Mouse (Mus musculus) heart, postnatal 0 days (tissue): ENCODE measurements at regions not wholly inside any gene's neighbourhood (a gene's known extent, or its start where the extent isn't known, plus 50 kb on each side); places are given as distances from the start of the nearest gene placed in this dataset.

ENCODE experiments used
- ATAC-seq: fragments of 200-750 bp; cut with Nextera tagmentation; 2 replicates; pipeline ENCODE4 v1.8.0; 2017; ENCODE audit warnings: low read depth, moderate number of reproducible peaks, moderate library complexity; ENCODE audit not compliant: insufficient read depth
- DNase-seq: peaks from one replicate; pipeline ENCODE4 v3.0.0-alpha.2; 2016; ENCODE audit warnings: low spot score
- H3K27ac ChIP-seq: fragments of 300-500 bp; sonication (generic); 2 replicates; pipeline ENCODE4 v1.5.1; 2014; ENCODE audit warnings: low read depth, mild to moderate bottlenecking
- H3K27me3 ChIP-seq: fragments of 300-500 bp; sonication (generic); 2 replicates; pipeline ENCODE4 v1.6.1; 2014; ENCODE audit warnings: low read length, mixed read lengths; ENCODE audit not compliant: control insufficient read depth, insufficient read depth
- H3K36me3 ChIP-seq: fragments of 300-500 bp; sonication (generic); replicated peaks from 2 replicates; pipeline ENCODE4 v1.6.1; 2014; ENCODE audit warnings: low read length, mixed read lengths; ENCODE audit not compliant: control insufficient read depth, insufficient read depth
- H3K4me1 ChIP-seq: fragments of 300-500 bp; sonication (generic); 2 replicates; pipeline ENCODE4 v1.6.1; 2014; ENCODE audit warnings: antibody characterized with exemption; ENCODE audit not compliant: control insufficient read depth, insufficient read depth
- H3K4me2 ChIP-seq: fragments of 300-500 bp; sonication (generic); 2 replicates; pipeline ENCODE4 v1.6.1; 2014; ENCODE audit warnings: low read depth, mild to moderate bottlenecking, low read length, moderate library complexity
- H3K4me3 ChIP-seq: fragments of 300-500 bp; sonication (generic); 2 replicates; pipeline ENCODE4 v1.5.1; 2014; ENCODE audit warnings: low read depth, low read length
- H3K9ac ChIP-seq: fragments of 300-500 bp; sonication (generic); replicated peaks from 2 replicates; pipeline ENCODE4 v1.6.1; 2014; ENCODE audit warnings: low read depth, low read length, mixed read lengths
- H3K9me3 ChIP-seq: fragments of 300-500 bp; sonication (generic); replicated peaks from 2 replicates; pipeline ENCODE4 v1.6.1; 2016; ENCODE audit warnings: low read length; ENCODE audit not compliant: control insufficient read depth
- CTCF ChIP-seq: IDR thresholded peaks from 2 replicates; pipeline ENCODE4 v1.5.1; 2016; ENCODE audit warnings: antibody characterized with exemption, control low read depth, low read depth
- EP300 ChIP-seq: IDR thresholded peaks from 2 replicates; pipeline ENCODE4 v1.6.1; 2016; ENCODE audit warnings: antibody characterized with exemption, low read depth
- WGBS: fragments of 180-500 bp; shearing (Covaris S2); extraction: QIAGEN DNeasy Blood & Tissue Kit; methylation state at CpG from one replicate; pipeline ENCODE4 v1.1.7; 2014; 5-methylcytosine and 5-hydroxymethylcytosine counted together

DNA sequence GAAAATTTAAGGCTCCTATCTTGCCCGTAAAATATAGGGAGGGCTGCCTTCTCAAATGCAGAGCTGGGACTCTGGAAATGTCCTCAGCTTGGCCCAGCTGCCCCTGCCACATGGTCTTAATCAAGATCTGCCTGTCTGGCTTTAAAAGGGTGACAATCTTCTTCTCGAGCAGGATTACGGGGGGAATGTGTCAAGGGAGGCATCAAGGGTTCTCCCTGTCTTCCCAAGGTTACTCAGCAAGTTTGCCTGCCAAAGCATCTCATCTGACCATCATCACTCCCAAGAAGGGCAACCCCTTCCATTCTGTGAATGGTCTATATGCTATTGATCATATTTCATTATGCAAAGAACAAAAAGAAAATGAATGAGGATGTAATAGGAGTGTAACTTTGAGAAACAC is 60.2 kb upstream of the Map3k1 start:
- DNase-seq (no peak), ATAC-seq (no peak)
- Histone ChIP-seq H3K27me3 (no peaks in the 10 kb centered on the region), H3K9me3 (no peaks in the 10 kb centered on the region), H3K4me2 (no peak overlapping the region), H3K4me1 (peaks cover 16% of the 10 kb centered on the region; the same call in 1 of the 2 replicates), H3K9ac (no peak overlapping the region), H3K4me3 (no peak overlapping the region), H3K36me3 (no peaks in the 10 kb centered on the region), H3K27ac (no peak overlapping the region)
- TF ChIP-seq CTCF (no peak), EP300 (no peak)
- 73% methylated on average over 3 of the region's 3 CpGs for WGBS

DNA sequence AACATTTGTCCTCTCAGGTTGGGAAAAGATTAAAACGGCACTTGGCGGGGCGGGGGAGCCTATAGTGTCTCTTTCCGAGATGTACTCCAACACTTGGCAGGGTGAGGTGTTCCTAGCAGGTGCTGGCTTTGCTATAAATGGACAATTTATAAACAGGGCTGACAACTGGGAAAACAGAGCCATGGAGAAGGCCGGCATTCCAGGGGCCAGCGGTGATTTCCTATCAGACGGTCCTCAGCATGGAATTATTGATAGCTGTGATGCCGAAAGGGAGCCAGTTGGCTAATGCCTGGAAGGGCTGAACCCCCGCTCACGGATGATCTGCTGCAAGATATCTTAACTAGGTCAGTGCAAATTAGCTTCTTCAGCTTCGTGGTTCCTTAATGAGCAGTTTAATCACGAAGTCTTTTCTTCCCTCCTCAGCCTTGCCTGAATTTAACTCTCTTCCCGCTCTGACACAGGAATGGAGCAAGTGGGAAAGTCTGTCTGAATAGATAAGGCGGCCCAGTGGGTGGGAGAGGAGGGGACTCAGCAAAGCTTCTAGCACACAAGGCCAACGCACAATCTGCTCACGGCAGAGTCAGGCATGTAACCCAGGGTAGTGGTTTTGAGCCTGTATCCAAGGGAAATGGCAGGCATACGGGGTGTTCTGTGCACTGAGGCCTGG is 61.1 kb upstream of the Map3k1 start:
- Histone ChIP-seq H3K4me2 (no peak overlapping the region), H3K27me3 (no peaks in the 10 kb centered on the region), H3K4me1 (peaks cover 16% of the 10 kb centered on the region; the same call in 1 of the 2 replicates), H3K9me3 (no peaks in the 10 kb centered on the region), H3K4me3 (no peak overlapping the region), H3K9ac (no peak overlapping the region), H3K27ac (no peak overlapping the region), H3K36me3 (no peaks in the 10 kb centered on the region)
- 29% methylated on average over 17 of the region's 17 CpGs for WGBS
- no peak for ATAC-seq
- no peak for DNase-seq
- TF ChIP-seq CTCF, result no peak
- no peak for TF ChIP-seq EP300

DNA sequence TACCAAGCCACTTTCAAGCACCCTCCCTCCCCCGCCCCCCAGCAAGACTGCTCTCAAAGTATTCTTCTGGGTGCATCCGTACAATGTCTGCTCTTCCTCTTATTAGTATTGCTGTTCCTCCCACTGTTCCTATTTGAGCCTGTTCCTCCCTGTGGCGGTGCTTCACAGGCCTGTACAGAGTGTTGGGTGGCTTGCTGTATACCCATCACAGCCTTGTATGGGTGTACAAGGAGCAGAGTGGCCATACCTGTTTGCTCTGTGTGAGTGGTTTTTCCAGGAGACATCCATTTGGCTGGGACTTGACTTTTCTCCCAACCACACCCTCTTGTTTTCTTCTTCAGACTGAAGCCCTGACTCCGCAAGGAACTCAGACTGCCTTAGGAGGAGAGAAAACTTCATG is 61.7 kb upstream of the Map3k1 start:
- TF ChIP-seq EP300, result no peak
- TF ChIP-seq CTCF, result no peak
- Histone ChIP-seq H3K27me3 (no peaks in the 10 kb centered on the region), H3K27ac (no peak overlapping the region), H3K9ac (no peak overlapping the region), H3K4me1 (peaks cover 16% of the 10 kb centered on the region; the same call in 1 of the 2 replicates), H3K36me3 (no peaks in the 10 kb centered on the region), H3K9me3 (no peaks in the 10 kb centered on the region), H3K4me2 (no peak overlapping the region), H3K4me3 (no peak overlapping the region)
- 78% methylated on average over 4 of the region's 4 CpGs for WGBS
- ATAC-seq (no peak), DNase-seq (no peak)

DNA sequence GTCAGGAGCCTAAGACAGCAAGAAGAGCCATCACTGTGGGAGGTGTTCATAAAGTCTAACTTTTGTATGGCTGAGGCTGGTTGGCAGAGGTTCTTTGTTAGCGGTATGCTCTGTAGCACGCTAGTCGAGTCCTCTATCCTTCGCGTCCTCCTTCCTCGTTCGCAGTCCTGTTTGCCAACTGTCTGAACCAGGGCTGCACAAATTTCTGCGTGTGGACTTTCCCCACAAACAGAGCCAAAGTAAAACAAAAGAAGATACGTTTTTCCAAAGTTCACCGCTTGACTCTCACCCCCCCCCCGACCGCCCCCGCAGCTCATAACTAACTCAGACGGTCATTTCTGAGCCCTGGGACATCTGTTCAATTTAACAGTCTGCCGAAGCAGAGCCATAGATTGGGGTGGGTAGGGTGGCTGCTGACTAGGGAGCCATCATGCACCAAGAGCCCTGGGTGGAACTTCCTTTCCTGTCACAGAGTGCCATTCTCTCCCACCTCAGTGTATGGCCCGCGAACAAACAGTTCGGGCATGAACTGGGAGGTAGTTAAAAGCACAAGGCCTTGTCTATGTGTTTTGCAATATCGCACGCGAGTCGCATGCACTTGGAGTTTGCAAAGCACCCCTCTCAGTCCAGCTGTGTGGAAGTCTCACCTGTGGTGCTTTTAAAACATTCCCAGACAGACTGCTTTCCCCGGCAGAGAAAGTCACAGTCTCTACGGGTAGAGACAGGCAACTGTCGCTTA is 63.0 kb upstream of the Map3k1 start:
- WGBS, result 90% methylated on average over 25 of the region's 25 CpGs
- Histone ChIP-seq H3K9me3 (no peaks in the 10 kb centered on the region), H3K9ac (no peak overlapping the region), H3K4me1 (peaks cover 16% of the 10 kb centered on the region; the same call in 1 of the 2 replicates), H3K4me2 (no peak overlapping the region), H3K36me3 (no peaks in the 10 kb centered on the region), H3K27ac (no peak overlapping the region), H3K4me3 (no peak overlapping the region), H3K27me3 (no peaks in the 10 kb centered on the region)
- ATAC-seq (no peak), DNase-seq (no peak)
- TF ChIP-seq EP300, result no peak
- TF ChIP-seq CTCF, result no peak

DNA sequence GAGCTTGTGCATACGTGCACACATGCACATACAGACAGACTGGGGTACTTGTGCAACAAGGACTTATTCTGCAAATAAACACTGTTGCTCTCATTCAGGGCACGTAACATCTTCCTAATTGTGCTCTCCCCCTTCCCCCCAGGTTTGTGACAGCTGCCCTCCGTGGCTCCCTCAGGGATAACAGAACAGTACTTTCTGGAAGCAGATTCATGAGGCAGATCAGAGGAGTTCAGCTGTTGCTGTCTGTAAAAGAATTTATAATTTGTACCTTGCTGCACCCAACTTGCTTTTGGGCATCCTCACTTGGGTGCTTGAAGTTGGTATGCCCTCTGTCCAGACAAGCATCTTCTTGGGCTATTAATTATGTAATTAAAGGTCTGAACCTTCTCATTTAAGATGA is 65.5 kb upstream of the Map3k1 start:
- TF ChIP-seq CTCF (no peak), EP300 (no peak)
- H3K27ac ChIP-seq, result no peak overlapping the region
- no peaks in the 10 kb centered on the region for H3K36me3 ChIP-seq
- H3K4me3 ChIP-seq, result no peak overlapping the region
- H3K4me1 ChIP-seq, result peaks cover 8% of the 10 kb centered on the region; the same call in 1 of the 2 replicates
- no peak overlapping the region for H3K9ac ChIP-seq
- ATAC-seq, result no peak
- no peaks in the 10 kb centered on the region for H3K9me3 ChIP-seq
- WGBS, result 91% methylated on average over 3 of the region's 3 CpGs
- no peak overlapping the region for H3K4me2 ChIP-seq
- DNase-seq, result no peak
- no peaks in the 10 kb centered on the region for H3K27me3 ChIP-seq
